Mouse (Mus musculus) stomach, postnatal 0 days (tissue): Measurements from ENCODE around the gene Prune2. TPM values are rescaled to one million over a fixed set of nuclear protein-coding genes. Genes with fewer than 3 reads are reported as not detected.
"Not testable (repeated sequence)": the region's sequence is repeated elsewhere in the genome, so short reads cannot be mapped to it uniquely, and the experiment has no call there.

Source experiments
- ATAC-seq: fragments of 200-750 bp; cut with Nextera tagmentation; 2 replicates; pipeline ENCODE4 v1.8.0; 2017; ENCODE audit not compliant: low FRiP score, low TSS enrichment
- DNase-seq: peaks from one replicate; pipeline ENCODE4 v3.0.0-alpha.2; 2016; ENCODE audit warnings: low spot score
- H3K27ac ChIP-seq: fragments of 300-500 bp; sonication (generic); replicated peaks from 2 replicates; pipeline ENCODE4 v1.5.1; 2014; ENCODE audit warnings: mild to moderate bottlenecking, control low read depth
- H3K27me3 ChIP-seq: fragments of 300-500 bp; sonication (generic); 2 replicates; pipeline ENCODE4 v1.6.1; 2014; ENCODE audit warnings: low read length; ENCODE audit not compliant: control insufficient read depth, insufficient read depth
- H3K36me3 ChIP-seq: fragments of 300-500 bp; sonication (generic); 2 replicates; pipeline ENCODE4 v1.6.1; 2014; ENCODE audit warnings: low read length, mixed read lengths; ENCODE audit not compliant: control insufficient read depth, insufficient read depth
- H3K4me1 ChIP-seq: fragments of 300-500 bp; sonication (generic); replicated peaks from 2 replicates; pipeline ENCODE4 v1.6.1; 2014; ENCODE audit warnings: antibody characterized with exemption; ENCODE audit not compliant: control insufficient read depth, insufficient read depth
- H3K4me2 ChIP-seq: fragments of 300-500 bp; sonication (generic); replicated peaks from 2 replicates; pipeline ENCODE4 v1.6.1; 2014; ENCODE audit warnings: low read depth, mild to moderate bottlenecking, control low read depth, moderate library complexity
- H3K4me3 ChIP-seq: fragments of 300-500 bp; sonication (generic); 2 replicates; pipeline ENCODE4 v1.5.1; 2014; ENCODE audit warnings: low read depth, low read length, control low read depth
- H3K9ac ChIP-seq: fragments of 300-500 bp; sonication (generic); 2 replicates; pipeline ENCODE4 v1.6.1; 2014; ENCODE audit warnings: mild to moderate bottlenecking, low read length, control low read depth, mixed read lengths
- H3K9me3 ChIP-seq: fragments of 300-500 bp; sonication (generic); 2 replicates; pipeline ENCODE4 v1.6.1; 2016; ENCODE audit warnings: low read length; ENCODE audit not compliant: control insufficient read depth
- CTCF ChIP-seq: IDR thresholded peaks from 2 replicates; pipeline ENCODE4 v1.5.1; 2016; ENCODE audit warnings: antibody characterized with exemption, low read depth, mild to moderate bottlenecking, moderate library complexity
- EP300 ChIP-seq: optimal IDR thresholded peaks from 2 replicates; pipeline ENCODE3; 2016; ENCODE audit warnings: antibody characterized with exemption
- WGBS: fragments of 180-500 bp; shearing (Covaris S2); extraction: QIAGEN DNeasy Blood & Tissue Kit; methylation state at CpG from one replicate; pipeline ENCODE4 v1.1.7; 2014; 5-methylcytosine and 5-hydroxymethylcytosine counted together
- polyA plus RNA-seq: library from polyadenylated mRNA; unstranded; fragments of >200 nt; fragmentation: Nextera tagmentation; extraction: Ambion mirVana; gene quantifications from 2 replicates; pipeline ENCODE4 v1.2.1, GENCODE M21; 2015

The Prune2 gene
- polyA plus RNA-seq, 1 experiment from 2014 or later, result 2.0 TPM

DNA sequence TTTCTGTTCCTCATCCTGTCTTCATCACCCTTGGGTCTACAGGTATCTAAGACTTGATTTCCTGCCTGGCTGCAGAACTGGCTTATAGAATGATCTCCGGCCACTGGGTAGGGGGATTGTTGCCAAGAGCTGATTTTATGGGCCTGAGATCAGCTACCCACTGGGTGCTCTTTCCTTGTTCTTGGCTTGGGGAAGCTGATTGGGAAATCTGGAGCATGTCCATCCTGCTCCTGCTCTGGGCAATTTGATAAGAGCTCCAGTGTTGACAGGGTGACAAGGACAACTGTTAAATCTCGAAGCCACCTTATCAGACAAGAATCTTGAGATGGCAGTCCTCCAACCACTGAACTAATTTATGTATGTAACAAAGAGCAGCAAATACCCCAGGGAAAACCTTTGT lies 203.8 kb downstream of the Prune2 start:
- no peak for ATAC-seq
- no peaks in the 10 kb centered on the region for H3K27me3 ChIP-seq
- TF ChIP-seq CTCF (no peak), EP300 (no peak)
- H3K4me2 ChIP-seq, result no peak overlapping the region
- no peak overlapping the region for H3K4me3 ChIP-seq
- no peaks in the 10 kb centered on the region for H3K9me3 ChIP-seq
- no peak overlapping the region for H3K27ac ChIP-seq
- no peaks in the 10 kb centered on the region for H3K4me1 ChIP-seq
- H3K9ac ChIP-seq, result no peak overlapping the region
- DNase-seq, result no peak
- no peaks in the 10 kb centered on the region for H3K36me3 ChIP-seq
- WGBS, result 56% methylated on average over 2 of the region's 2 CpGs

DNA sequence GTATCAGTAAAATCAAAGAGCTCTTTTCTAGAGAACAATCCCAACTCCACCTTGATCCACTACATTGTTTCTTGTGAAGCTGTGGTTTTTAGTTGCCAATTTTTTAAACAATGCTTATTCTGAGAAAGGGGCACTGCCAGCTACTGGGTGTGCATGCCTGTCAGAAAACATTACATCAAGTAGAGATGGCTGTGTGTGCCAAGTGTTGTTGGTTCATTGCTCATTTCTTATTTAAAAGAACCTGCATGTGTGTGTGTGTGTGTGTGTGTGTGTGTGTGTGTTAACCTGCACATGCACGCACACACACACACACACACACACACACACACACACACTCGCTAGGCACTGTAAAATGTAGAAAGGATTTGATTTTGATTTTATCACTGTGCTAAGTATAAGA lies 204.3 kb downstream of the Prune2 start:
- DNase-seq, result no peak
- no peak overlapping the region for H3K9ac ChIP-seq
- TF ChIP-seq EP300 (no peak), CTCF (no peak)
- no peak for ATAC-seq
- H3K27ac ChIP-seq, result no peak overlapping the region
- H3K27me3 ChIP-seq, result no peaks in the 10 kb centered on the region
- H3K4me3 ChIP-seq, result no peak overlapping the region
- H3K4me1 ChIP-seq, result no peaks in the 10 kb centered on the region
- 52% methylated on average over 2 of the region's 2 CpGs for WGBS
- no peak overlapping the region for H3K4me2 ChIP-seq
- no peaks in the 10 kb centered on the region for H3K36me3 ChIP-seq
- H3K9me3 ChIP-seq, result no peaks in the 10 kb centered on the region

DNA sequence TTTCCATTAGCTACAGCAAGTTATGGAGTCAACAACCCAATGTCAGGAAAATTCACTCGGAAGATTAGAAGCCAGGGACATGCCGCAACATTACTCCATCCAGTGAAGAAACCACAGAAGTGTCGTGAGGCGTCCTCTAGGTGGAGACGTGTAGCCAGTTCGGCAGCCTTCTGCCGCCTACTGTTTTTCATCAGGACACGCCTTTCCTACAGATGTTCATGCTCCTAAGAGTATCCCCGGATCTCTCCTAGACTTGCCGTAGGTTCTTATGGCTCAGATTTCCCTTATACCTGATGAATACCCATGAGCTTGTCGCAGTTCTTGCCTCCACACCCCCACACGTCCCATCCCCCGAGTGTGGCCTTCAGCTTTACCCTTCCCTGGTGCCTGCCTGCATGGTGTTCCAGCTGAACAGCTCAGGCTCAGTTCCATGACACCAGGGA lies 207.6 kb downstream of the Prune2 start:
- Histone ChIP-seq H3K9ac (no peak overlapping the region), H3K36me3 (no peaks in the 10 kb centered on the region), H3K4me3 (no peak overlapping the region), H3K27me3 (no peaks in the 10 kb centered on the region), H3K4me2 (0 out of 2 replicates have a peak overlapping the region, but pooled peaks have one; percentile 11), H3K27ac (no peak overlapping the region), H3K4me1 (no peaks in the 10 kb centered on the region), H3K9me3 (no peaks in the 10 kb centered on the region)
- peak; percentile 70; the same call in 1 of the 2 replicates for ATAC-seq
- peak; percentile 84 for TF ChIP-seq CTCF
- TF ChIP-seq EP300, result no peak
- DNase-seq, result peak; percentile 61
- 9% methylated on average over 13 of the region's 13 CpGs for WGBS

DNA sequence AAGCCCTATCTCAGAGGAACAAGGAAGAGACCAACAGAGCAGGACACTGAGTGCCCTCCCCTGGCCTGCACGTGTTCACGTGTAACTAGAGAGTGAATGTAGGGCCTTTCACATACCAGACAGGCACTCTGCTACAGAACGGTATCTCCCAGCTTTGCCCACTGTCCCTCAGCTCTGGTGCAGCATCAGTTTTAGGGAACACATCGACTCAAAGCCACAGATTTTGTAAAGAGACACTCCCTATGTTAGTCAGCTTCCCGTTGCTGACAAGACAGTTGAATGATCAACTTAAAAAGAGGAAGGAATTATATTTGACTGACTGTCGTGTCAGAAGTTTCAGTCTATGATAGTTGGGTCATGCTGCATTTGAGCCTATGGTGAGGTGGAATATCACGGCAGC lies 210.4 kb downstream of the Prune2 start:
- WGBS, result 73% methylated on average over 7 of the region's 7 CpGs
- Histone ChIP-seq H3K4me3 (no peak overlapping the region), H3K4me1 (no peaks in the 10 kb centered on the region), H3K9ac (no peak overlapping the region), H3K27me3 (no peaks in the 10 kb centered on the region), H3K9me3 (no peaks in the 10 kb centered on the region), H3K36me3 (no peaks in the 10 kb centered on the region), H3K4me2 (no peak overlapping the region), H3K27ac (no peak overlapping the region)
- DNase-seq (no peak), ATAC-seq (no peak)
- TF ChIP-seq EP300 (no peak), CTCF (no peak)

DNA sequence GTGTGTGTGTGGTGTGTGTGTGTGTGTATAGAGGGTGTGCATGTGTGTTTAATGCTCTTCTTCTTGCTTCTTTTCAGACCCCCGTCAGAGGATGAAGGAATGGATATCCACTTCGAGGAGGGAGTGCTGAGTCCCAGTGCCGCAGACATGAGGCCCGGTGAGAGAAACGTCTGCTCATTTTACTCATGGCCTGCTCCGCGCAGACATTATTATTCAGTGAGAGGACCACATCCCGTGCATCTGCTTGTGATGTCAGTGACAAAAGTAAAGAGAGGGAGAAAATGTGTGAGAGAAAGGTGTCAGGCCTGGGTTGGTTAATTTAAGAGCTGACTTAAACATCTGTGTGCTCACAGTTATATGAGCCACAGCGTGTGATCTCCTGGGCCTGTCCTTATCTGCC lies 212.3 kb downstream of the Prune2 start:
- no peak overlapping the region for H3K4me2 ChIP-seq
- no peak for DNase-seq
- no peak overlapping the region for H3K9ac ChIP-seq
- H3K27me3 ChIP-seq, result no peaks in the 10 kb centered on the region
- TF ChIP-seq EP300 (no peak), CTCF (no peak)
- 72% methylated on average over 9 of the region's 9 CpGs for WGBS
- H3K36me3 ChIP-seq, result no peaks in the 10 kb centered on the region
- no peak overlapping the region for H3K4me3 ChIP-seq
- H3K4me1 ChIP-seq, result no peaks in the 10 kb centered on the region
- no peak overlapping the region for H3K27ac ChIP-seq
- no peak for ATAC-seq
- no peaks in the 10 kb centered on the region for H3K9me3 ChIP-seq

DNA sequence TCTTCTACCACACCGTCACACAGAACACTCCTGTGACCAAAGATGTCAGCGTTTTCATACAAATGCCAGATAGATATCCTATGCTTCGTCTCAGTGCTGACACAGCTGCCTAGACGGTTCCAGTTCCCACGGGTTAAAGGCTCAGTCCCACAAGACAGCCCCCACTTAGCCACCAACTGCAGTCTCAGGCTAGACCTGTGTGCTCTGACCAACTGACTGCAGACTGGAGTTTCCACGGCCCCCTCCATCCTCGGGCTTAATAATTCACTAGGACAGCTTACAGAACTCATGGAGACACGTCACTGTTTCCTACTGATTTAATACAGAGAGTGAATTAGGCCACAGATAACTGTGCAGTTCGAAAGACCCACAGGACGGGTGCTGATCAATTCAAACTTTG lies 213.8 kb downstream of the Prune2 start:
- H3K27ac ChIP-seq, result no peak overlapping the region
- no peaks in the 10 kb centered on the region for H3K4me1 ChIP-seq
- H3K9me3 ChIP-seq, result no peaks in the 10 kb centered on the region
- no peak overlapping the region for H3K4me3 ChIP-seq
- no peaks in the 10 kb centered on the region for H3K27me3 ChIP-seq
- DNase-seq (no peak), ATAC-seq (no peak)
- 70% methylated on average over 10 of the region's 10 CpGs for WGBS
- H3K4me2 ChIP-seq, result no peak overlapping the region
- TF ChIP-seq EP300 (no peak), CTCF (no peak)
- no peaks in the 10 kb centered on the region for H3K36me3 ChIP-seq
- H3K9ac ChIP-seq, result no peak overlapping the region

DNA sequence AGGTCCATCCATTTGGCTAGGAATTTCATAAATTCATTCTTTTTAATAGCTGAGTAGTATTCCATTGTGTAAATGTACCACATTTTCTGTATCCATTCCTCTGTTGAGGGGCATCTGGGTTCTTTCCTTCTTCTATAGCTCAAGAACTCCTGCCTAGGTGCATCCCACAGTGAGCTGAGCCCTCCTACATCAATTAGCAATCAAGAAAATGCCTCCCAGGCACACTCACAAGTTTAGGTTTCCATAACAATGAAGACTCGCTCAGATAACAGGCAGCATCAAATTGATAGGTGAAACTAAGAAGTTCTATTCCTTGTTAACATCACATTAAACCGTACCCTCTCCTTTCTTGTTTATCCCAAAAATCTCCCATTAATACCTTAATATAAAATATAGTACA lies 218.6 kb downstream of the Prune2 start:
- DNase-seq, H3K4me2 ChIP-seq, H3K9ac ChIP-seq, H3K4me1 ChIP-seq, H3K9me3 ChIP-seq, ATAC-seq, H3K27me3 ChIP-seq, H3K4me3 ChIP-seq, H3K27ac ChIP-seq, H3K36me3 ChIP-seq: not testable (repeated sequence)
- 86% methylated on average over 2 of the region's 2 CpGs for WGBS
